Mouse (Mus musculus) myocyte (in vitro differentiated cells): ENCODE data around the gene Ppp2r5d. TPM values are rescaled to one million over a fixed set of nuclear protein-coding genes. Genes with fewer than 3 reads are reported as not detected.

Experiments used
- H3K27me3 ChIP-seq: one replicate; pipeline ENCODE4 v1.6.1; 2011; ENCODE audit not compliant: control insufficient read depth, insufficient read depth, insufficient read length
- H3K36me3 ChIP-seq: one replicate; pipeline ENCODE4 v1.6.1; 2011; ENCODE audit not compliant: control insufficient read depth, insufficient read depth
- H3K4me2 ChIP-seq: one replicate; pipeline ENCODE4 v1.6.1; 2011; ENCODE audit warnings: low read depth, control low read depth
- H3K4me3 ChIP-seq: one replicate; pipeline ENCODE4 v1.5.1; 2011; ENCODE audit warnings: mild to moderate bottlenecking, control low read depth, moderate library complexity
- H3K79me2 ChIP-seq: one replicate; pipeline ENCODE4 v1.6.1; 2011; ENCODE audit not compliant: control insufficient read depth, insufficient read depth
- H3ac ChIP-seq: one replicate; pipeline ENCODE4 v1.6.1; 2011; ENCODE audit not compliant: control insufficient read depth, insufficient read length
- CEBPB ChIP-seq: IDR thresholded peaks from 2 replicates; pipeline ENCODE4 v1.6.1; 2011; ENCODE audit warnings: mild to moderate bottlenecking, moderate library complexity; ENCODE audit not compliant: poor library complexity, insufficient read depth, severe bottlenecking
- E2F4 ChIP-seq: IDR thresholded peaks from one replicate; pipeline ENCODE4 v1.6.1; 2011; ENCODE audit warnings: mild to moderate bottlenecking, control low read depth, moderate library complexity; ENCODE audit not compliant: insufficient read depth
- MAX ChIP-seq: IDR thresholded peaks from one replicate; pipeline ENCODE4 v1.6.1; 2011; ENCODE audit warnings: low read depth, mild to moderate bottlenecking, control low read depth
- MYOD1 ChIP-seq, 3 experiments: IDR thresholded peaks; one replicate each; pipeline ENCODE4 v1.6.1; 2011; ENCODE audit warnings: control low read depth in 2 of 3, low read depth in 2 of 3, mild to moderate bottlenecking in 2 of 3, moderate library complexity in 1 of 3; ENCODE audit not compliant: insufficient read length in 2 of 3, control insufficient read depth in 1 of 3
- MYOG ChIP-seq, 3 experiments: IDR thresholded peaks; one replicate each; pipeline ENCODE4 v1.6.1; 2011; ENCODE audit warnings: control low read depth in 2 of 3, low read depth in 2 of 3, mild to moderate bottlenecking in 2 of 3; ENCODE audit not compliant: insufficient read length in 2 of 3, control insufficient read depth in 1 of 3, insufficient read depth in 1 of 3
- POLR2AphosphoS2 ChIP-seq: IDR thresholded peaks from one replicate; pipeline ENCODE4 v1.6.1; 2011; ENCODE audit warnings: low read depth, control low read depth; ENCODE audit not compliant: insufficient read length
- REST ChIP-seq: IDR thresholded peaks from one replicate; pipeline ENCODE4 v1.6.1; 2011; ENCODE audit warnings: mild to moderate bottlenecking, control low read depth, moderate library complexity; ENCODE audit not compliant: insufficient read depth, insufficient read length
- SRF ChIP-seq: IDR thresholded peaks from one replicate; pipeline ENCODE4 v1.6.1; 2011; ENCODE audit warnings: low read depth; ENCODE audit not compliant: control insufficient read depth, insufficient read length
- TCF12 ChIP-seq: IDR thresholded peaks from one replicate; pipeline ENCODE4 v1.6.1; 2011; ENCODE audit warnings: mild to moderate bottlenecking, control low read depth; ENCODE audit not compliant: poor library complexity, insufficient read depth, severe bottlenecking
- TCF3 ChIP-seq: IDR thresholded peaks from one replicate; pipeline ENCODE4 v1.6.1; 2011; ENCODE audit warnings: low read depth, control low read depth; ENCODE audit not compliant: insufficient read length
- USF1 ChIP-seq: IDR thresholded peaks from one replicate; pipeline ENCODE4 v1.6.1; 2011; ENCODE audit warnings: low read depth, mild to moderate bottlenecking, control low read depth, moderate library complexity
- polyA plus RNA-seq: library from polyadenylated mRNA; unstranded; fragments of >200 nt; fragmentation: generic; extraction: Trizol; gene quantifications from one replicate; pipeline ENCODE4 v1.2.1, GENCODE M21; 2012; ENCODE audit warnings: missing spikeins

Ppp2r5d gene
- polyA plus RNA-seq, 1 experiment, result 79.6 TPM

DNA sequence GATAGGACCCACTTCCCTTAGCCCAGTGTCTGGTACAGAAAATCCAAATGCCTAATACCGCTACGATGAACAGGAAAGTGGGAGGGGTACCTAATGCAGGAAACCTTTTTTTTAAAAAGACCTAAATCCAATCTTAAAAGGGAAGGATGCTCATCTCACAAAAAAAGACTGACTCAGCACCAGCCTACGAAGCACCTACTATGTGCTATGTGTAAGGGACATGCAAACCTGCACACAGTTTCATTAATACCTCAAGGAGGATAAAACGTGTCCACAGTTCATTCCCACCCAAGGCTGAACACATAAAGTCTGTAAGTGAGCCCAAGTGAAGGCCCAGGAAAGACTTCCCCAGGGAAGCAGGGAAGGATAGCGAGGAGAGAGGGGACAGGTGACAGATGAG is 2.4 kb downstream of the Ppp2r5d start:
- Histone ChIP-seq H3ac (no peak overlapping the region), H3K79me2 (peaks cover 42% of the 10 kb centered on the region), H3K36me3 (no peaks in the 10 kb centered on the region), H3K4me2 (peak overlapping the region; percentile 90), H3K27me3 (no peaks in the 10 kb centered on the region), H3K4me3 (peak overlapping the region; percentile 51)
- no peak for TF ChIP-seq USF1
- no peak for TF ChIP-seq TCF3
- TF ChIP-seq REST, result no peak
- TF ChIP-seq E2F4, result no peak

DNA sequence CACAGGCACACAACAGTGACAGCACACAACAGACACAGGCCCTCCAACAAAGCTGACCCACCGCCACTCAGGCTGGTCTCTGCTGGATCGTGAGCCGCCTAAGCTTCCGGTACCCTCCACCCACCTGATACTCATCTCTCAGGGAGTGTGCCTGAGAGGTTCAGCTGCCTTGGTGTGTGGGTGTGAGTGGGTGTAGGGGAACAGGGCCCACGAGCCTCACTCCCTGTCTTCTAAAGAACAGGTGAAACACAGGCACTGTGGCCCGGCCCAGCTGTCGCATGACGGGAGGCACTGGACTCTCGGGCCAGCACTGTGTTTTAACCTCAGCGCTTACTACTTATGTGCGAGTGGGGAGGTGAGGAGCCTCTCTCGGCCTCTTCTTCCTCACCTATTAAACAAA is 2.8 kb downstream of the Ppp2r5d start:
- H3K4me2 ChIP-seq, result peak overlapping the region; percentile 90

DNA sequence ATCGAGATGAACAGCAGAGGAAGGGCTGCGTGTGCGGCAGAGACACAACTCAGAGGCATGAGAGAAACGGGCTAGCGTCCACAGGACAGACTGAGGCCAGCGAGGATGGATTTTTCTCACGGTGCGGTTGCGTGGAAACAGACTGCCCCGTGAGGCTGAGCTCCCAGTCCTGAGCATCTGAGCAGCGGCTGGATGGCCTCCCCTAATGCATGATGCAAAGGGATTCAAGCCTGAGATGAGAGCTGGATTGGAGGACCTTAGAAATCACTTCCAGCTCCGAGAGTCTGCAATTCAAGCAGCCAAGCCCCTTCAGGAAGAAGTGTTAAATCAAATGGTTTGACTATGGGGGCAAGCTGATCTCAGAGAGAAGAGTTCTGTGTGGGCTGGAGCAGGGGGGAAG is 3.4 kb downstream of the Ppp2r5d start:
- H3ac ChIP-seq, result no peak overlapping the region
- H3K4me3 ChIP-seq, result no peak overlapping the region
- H3K4me2 ChIP-seq, result peak overlapping the region; percentile 25
- H3K79me2 ChIP-seq, result peaks cover 49% of the 10 kb centered on the region
- H3K36me3 ChIP-seq, result no peaks in the 10 kb centered on the region
- no peaks in the 10 kb centered on the region for H3K27me3 ChIP-seq
- TF ChIP-seq USF1 (no peak), TCF3 (no peak), MYOG (IDR thresholded peaks at IDR 0.05; ENCODE audit: control insufficient read depth in 1 of 3, insufficient read depth in 1 of 3, insufficient read length in 2 of 3, low read depth in 2 of 3) (peak in 1 of 3 experiments; percentile 12), POLR2AphosphoS2 (no peak)

More for the DNA sequence above, 2.8 kb downstream of the Ppp2r5d start:
- Histone ChIP-seq H3K27me3 (no peaks in the 10 kb centered on the region), H3K79me2 (peaks cover 46% of the 10 kb centered on the region), H3K4me3 (no peak overlapping the region), H3ac (no peak overlapping the region), H3K36me3 (no peaks in the 10 kb centered on the region)
- TF ChIP-seq MYOD1 (IDR thresholded peaks at IDR 0.05; ENCODE audit: control insufficient read depth in 1 of 3, insufficient read length in 2 of 3, low read depth in 2 of 3) (peak in 2 of 3 experiments; percentile 80 to 88), CEBPB (no peak), MYOG (IDR thresholded peaks at IDR 0.05; ENCODE audit: control insufficient read depth in 1 of 3, insufficient read depth in 1 of 3, insufficient read length in 2 of 3, low read depth in 2 of 3) (peak in 2 of 3 experiments; percentile 76 to 89)

DNA sequence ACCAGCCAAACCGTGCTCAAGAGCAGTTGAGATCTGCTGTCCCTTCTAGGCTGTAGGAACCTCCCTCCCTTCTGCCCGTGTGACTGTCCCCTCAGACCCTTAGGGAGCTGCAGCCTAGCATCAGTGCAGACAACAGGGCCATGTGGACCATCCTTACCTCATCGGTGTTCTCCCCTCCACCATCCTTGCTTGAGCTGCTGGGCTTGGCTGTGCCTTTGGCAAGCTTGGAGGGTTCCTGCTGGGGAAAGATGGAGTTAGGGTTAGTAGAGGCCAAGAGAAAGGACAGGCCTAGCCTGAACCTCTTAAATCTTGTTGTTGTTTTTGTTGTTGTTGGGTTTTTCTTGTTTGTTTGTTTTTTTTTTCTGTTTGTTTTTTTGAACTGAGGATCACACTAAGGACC is 5.0 kb downstream of the Ppp2r5d start:
- Histone ChIP-seq H3K79me2 (peaks cover 57% of the 10 kb centered on the region), H3K27me3 (no peaks in the 10 kb centered on the region), H3ac (no peak overlapping the region), H3K4me2 (no peak overlapping the region), H3K36me3 (no peaks in the 10 kb centered on the region), H3K4me3 (no peak overlapping the region)
- TF ChIP-seq TCF12, result no peak

DNA sequence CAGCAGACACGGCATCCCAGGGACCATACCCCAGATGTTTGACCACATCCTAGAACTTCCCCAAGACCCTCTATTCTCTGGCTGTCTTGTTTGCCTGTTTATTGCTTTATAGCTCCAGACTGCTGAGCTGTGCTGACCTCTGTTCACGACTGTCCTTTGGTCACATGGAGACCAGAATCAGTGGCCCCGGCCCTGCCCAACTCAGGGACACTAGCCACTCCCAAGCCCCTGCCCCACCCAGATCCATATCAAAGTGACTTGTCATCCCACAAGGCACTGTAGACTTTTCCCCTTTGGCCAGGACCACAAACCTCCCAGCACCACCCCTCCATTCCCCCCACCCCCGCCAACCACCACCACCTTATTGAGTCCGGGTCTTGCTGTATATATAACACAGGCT is 5.7 kb downstream of the Ppp2r5d start:
- Histone ChIP-seq H3K79me2 (peaks cover 55% of the 10 kb centered on the region), H3K4me2 (no peak overlapping the region), H3K27me3 (no peaks in the 10 kb centered on the region), H3ac (no peak overlapping the region), H3K4me3 (no peak overlapping the region), H3K36me3 (no peaks in the 10 kb centered on the region)
- TF ChIP-seq TCF3 (no peak), SRF (no peak), MYOD1 (IDR thresholded peaks at IDR 0.05; ENCODE audit: control insufficient read depth in 1 of 3, insufficient read length in 2 of 3, low read depth in 2 of 3) (no peak), MYOG (IDR thresholded peaks at IDR 0.05; ENCODE audit: control insufficient read depth in 1 of 3, insufficient read depth in 1 of 3, insufficient read length in 2 of 3, low read depth in 2 of 3) (no peak), USF1 (no peak), CEBPB (no peak), MAX (no peak), POLR2AphosphoS2 (no peak), TCF12 (no peak)

DNA sequence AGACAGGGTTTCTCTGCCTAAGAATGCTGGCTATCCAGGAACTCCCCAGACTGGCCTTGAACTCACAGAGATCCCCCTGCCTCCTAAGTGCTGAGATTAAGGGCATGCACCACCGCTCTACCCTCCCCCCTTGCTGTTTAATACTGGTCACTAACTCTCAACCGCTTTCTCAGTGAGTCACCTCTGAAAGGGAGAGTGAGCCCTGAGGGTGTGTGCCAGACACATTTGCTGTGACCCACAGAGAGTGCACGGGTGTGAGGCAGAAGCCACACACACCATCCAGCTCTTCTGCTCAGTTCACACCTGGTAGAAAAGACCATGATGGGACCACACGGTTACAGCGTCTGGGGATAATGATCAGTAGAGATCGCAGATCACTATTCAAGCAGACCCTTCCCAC is 6.4 kb downstream of the Ppp2r5d start:
- Histone ChIP-seq H3K4me3 (no peak overlapping the region), H3K79me2 (peaks cover 48% of the 10 kb centered on the region), H3K4me2 (peak overlapping the region; percentile 59), H3K27me3 (no peaks in the 10 kb centered on the region), H3K36me3 (no peaks in the 10 kb centered on the region), H3ac (no peak overlapping the region)
- TF ChIP-seq MYOD1 (IDR thresholded peaks at IDR 0.05; ENCODE audit: control insufficient read depth in 1 of 3, insufficient read length in 2 of 3, low read depth in 2 of 3), result no peak
- TF ChIP-seq MYOG (IDR thresholded peaks at IDR 0.05; ENCODE audit: control insufficient read depth in 1 of 3, insufficient read depth in 1 of 3, insufficient read length in 2 of 3, low read depth in 2 of 3), result peak in 1 of 3 experiments; percentile 55
